Mouse (Mus musculus) left cerebral cortex, adult 11 months (tissue): ENCODE results near the gene Elmo2.

Source experiments
- DNase-seq: peaks from one replicate; pipeline ENCODE4 v3.0.0; 2022; ENCODE audit warnings: low spot score

Gene Elmo2

DNA sequence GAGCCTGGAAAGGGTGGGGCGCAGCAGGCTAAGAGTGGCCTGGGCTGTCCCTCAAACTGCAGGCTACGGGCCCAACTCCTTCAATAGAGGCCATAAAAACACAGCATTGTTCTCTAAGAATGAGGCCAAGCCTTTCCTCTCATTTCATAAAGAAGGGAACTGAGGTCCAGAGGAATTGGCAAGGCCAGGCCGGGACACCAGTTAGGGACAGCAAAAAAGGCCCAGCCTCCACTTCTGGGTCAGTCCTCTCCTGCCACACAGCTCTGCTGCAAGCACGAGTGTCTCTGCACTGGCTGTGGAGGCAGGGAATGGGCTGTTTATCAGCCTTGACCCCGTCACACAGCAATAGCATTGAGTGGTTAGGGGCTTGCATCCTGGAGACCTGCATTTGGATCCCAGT lies 2.8 kb downstream of the Elmo2 start:
- no peak for DNase-seq

DNA sequence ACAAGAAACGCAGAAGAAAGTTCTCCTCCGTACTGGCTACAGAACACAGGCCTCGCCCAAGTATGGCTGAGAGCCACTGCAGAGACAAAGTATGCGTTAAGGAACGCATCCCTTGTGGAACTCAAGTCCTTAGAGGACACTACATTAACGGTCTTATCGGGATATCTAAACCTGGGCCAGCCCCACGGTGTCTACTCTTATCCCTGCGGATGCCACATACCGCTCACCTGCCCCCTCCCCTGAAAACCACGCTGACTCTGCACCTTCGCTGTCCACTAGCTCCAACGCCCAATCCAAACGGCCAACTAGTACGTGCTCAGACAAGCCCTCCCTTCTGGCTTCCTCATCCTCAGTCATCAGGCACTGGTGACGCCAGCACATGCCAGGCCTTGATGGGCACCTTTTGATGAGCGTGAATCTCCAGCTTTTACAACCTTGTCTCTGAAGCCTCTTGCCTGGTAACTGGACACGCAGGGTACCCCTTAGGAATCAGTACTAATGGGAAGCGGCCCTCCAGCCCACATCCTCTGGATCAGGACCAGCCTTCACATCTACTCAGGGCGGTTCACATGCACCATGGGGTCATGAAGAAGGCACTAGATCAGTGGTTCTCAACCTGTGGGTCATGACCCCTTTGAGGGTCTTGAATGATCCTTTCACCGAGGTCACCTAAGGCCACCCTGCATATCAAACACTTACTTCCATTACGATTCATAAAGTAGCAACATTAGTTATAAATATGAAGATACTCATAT lies 4.1 kb downstream of the Elmo2 start:
- DNase-seq, result no peak

DNA sequence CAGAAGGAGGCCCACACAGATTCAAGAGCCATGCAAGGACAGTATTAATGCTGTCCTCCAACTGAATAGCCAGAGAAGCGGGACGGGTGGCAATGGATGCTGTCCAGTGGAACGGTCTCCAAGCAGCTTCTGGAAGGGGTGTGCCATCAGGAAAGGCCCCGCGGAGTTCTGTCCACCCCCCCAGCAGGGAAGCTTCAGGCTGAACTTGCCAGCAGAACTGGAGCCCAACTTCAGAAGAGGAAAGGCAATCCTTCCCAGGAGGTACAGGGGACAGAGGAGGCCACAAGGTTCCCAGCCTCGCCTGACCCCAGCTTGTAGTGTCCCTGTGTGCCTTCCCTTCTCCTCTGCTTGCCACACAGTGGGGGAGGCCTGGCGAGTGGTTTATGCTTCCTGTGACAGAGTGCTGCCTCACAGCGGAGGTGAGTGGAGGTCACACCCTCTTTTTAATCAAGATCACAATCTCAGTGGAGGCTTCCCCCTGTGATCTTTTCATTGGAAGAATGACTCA lies 4.8 kb downstream of the Elmo2 start:
- DNase-seq, result no peak

DNA sequence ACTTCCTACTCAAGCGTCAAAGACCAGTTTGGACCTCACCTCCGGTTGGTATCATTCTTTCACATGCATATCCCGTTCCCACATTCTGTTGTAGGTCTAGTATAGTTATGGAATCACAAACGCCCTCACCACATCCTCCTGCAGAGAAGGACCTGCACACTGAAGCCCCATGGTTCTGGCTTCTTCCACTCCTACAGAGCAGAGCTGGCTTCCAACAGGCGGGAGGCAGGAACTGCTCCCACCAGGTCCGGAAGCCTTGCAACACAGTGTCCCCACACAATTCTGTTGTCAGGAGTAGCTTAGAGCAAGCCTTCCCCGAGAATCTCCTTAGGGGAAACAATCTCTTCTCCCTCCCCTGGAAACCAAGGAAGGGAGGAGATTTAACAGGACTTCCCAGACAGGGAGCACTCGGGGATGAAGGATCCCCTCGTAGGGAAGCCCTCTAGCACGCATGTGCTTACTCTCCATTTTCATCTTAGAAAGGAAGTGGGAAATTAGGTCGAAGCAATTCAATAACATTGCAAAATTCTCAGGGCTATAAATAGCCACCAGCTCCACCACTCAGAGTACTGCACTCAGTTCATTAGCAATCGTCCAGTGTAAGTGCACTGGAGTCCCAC lies 5.6 kb downstream of the Elmo2 start:
- no peak for DNase-seq

DNA sequence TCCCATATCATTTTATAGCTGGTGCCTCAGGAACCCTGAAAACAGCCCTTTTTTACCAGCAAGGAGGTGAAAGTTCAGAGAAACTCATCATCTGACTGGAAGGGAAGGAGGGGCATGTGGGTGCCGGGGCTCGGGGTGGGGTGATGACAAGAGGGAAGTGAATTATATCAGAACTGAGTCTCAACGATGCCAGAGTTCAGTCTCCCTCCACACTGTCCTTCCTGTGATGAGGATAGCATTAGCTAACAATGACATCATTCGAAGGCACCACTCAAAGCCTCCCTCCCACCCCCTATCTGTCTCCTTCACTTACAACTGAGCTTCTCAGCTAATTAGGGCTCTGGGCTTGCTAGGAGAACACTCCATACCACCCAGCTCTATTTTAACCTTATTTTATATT lies 6.8 kb downstream of the Elmo2 start:
- DNase-seq, result no peak

DNA sequence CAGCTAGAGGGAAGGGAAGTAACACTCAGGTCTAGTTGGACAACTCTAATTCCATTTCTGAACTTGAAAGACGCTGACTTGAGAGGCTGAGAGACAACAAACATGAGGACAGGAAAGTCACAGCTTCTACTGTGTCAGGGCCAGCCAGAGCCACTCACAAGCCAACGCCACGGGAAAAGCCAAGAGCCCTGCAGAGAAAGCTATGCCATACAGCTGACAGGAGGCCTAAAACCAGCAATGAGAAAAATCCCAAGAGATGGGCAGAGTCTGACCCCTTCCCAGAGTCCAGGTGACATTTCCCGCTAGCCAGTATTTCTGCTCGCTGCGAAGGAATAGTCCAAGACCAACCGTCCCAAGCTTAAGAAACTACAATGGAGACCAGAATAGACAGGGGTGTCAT lies 7.3 kb downstream of the Elmo2 start:
- no peak for DNase-seq

DNA sequence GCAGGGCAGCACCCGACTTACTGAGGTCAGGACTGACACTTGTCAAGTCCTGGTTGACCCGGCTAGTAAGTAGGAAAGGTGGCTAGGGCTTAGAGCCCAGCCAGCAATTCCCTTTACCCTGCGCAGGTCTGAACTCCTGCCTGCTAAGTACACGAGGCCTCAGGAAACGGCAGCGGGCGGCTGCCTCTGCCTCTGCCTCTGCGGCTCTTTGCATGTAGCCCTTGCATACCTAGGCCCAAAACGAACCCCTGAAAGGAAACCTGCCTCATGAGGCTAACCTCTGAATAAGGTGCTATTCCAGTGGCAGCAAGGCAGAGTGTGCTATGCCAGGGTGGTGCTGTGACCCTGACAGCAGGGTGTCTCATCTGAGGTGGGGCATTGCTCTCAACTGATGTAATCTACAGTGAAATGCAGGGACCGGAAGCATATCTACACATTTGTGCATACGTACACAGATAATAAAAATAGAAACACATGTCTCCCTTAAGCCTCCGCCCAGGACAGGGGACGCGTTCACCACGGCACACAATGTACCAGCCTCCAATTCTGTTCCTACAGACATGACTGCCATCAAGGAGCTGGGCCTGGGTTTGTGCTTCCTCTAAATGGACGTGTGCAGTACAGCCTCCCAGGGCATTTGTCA lies 8.5 kb downstream of the Elmo2 start:
- no peak for DNase-seq

DNA sequence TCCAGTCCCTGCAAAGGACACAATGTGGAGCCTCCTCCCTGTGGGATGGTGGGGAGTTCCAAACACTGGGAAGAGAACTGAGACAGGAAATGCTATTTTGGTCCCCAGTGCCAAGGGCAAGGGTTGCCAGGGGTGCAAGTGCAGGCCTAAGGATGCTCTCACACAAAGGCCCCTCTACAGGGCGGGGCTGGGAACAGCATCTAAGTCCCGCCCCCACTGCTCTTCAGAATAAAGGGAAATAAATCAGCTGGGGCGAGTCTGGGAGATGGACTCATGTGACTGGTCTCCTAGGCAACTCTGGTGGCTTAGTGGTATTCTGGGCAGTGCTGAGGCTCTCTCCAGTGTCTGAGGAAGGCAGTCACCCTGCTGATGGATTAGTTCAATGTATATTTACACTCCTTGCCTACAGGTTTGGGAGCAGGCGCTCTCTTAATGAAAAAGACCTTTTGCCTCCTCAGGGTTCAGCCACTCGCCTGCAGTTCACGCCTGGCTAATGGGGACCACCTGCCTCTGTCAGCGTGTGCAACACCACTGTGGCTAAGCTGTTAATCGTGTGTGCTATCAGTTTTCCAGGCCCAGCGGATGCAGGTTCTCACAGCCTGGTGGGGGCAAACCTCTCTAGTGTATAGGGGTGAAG lies 9.3 kb downstream of the Elmo2 start:
- peak; percentile 74 for DNase-seq

DNA sequence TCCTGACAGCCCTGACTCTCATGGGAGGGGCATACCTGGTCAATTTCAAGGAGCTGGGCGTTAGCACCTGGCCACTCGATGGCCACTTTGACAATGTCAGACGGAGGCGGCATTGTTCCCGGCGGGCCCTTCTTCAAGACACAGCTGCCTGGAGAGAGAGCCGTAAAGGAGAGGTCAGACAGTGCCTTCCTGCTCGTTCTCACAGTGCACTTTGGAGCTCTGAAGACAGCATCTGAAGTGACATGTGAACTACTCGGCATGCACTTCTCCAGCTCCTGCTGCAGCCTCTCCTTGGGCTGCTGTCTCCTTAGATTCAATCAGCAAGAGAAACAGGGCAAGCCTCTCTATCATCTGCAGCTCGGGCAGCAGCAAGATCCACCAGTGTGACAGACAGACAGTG lies 10.1 kb downstream of the Elmo2 start:
- no peak for DNase-seq

DNA sequence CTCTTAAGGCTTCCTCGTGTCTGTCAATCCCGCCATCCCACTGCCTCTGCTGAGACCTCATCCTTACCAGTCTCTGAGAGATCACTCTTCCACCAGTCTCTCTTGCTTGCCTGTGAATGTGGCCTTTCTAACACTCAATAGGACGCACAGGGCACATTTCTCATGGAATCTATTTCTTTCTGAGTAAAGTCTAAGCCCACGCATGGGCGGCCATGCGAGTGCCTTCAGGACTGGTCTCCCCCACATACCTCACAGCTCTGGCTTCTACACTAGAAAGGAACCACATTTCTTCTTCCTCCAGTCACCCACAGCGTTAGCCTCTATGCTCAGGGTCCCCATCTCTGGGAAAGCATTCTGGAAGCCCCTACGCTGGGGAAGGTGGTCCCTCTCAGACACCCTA lies 12.1 kb downstream of the Elmo2 start:
- no peak for DNase-seq

DNA sequence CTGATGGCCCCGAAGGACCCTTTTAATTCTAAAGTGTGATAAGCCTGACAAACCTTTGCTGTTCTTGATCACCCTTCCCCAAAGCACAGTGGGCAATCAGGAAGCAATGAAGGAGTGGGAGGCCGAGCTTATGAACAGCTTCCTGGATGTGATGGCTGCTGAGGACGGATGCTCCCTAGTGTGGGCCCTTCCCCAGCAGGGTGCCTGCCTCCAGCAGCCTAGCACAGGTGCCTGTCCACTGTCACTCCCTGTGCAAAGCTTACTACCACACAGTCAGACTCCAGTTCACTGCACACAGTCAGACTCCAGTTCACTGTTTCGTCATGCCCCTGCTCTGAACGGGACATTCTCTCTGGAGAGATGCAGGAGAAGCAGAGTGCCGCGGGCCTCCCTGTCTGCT lies 13.9 kb downstream of the Elmo2 start:
- DNase-seq, result no peak

DNA sequence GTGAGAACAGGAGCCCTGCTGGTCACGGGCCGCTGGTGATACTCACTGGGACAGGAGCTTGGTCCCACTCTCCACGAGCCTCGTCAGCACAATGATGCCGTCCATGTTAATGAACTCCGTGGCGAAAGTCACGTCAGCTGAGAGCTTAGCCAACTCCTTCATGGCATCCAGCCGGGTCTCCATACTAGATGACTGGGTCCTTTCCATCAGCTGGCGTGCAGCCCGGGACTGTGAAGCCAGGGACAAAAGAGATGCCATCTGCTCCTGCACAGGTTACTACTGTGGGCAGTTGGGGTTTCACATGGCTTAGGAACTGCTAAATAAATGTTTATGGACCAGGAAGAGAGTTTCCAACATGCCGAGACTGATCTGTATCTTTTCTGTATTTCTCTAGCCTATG lies 14.7 kb downstream of the Elmo2 start:
- no peak for DNase-seq

DNA sequence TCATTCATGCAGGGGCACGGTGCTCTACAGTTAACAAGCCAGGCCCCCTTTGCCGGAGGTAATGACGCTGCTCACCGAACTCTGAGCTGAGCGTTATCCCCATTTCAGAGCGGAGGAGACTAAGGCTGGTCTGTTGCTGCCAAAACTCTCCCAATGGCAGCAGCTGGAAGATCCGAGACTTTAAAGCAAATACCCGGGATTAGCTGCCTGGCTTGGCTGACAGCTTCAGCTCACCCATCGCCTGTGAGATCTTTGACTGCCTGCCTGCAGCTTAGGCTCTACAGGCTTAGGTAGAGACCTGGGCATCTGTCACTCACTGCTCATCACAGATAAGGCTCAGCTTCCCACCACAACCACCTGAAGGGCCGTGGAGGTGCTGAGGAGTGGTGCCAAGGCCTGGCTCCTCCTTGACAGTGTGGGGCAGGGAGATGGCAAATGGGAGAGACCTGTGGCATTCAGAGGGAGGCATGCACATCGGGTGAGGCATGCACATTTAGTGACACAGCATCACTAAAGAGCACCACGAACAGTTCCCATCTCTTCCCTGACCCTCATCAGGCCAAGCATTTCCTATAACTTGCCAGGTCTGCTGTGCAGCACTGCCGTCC lies 15.4 kb downstream of the Elmo2 start:
- DNase-seq, result no peak

DNA sequence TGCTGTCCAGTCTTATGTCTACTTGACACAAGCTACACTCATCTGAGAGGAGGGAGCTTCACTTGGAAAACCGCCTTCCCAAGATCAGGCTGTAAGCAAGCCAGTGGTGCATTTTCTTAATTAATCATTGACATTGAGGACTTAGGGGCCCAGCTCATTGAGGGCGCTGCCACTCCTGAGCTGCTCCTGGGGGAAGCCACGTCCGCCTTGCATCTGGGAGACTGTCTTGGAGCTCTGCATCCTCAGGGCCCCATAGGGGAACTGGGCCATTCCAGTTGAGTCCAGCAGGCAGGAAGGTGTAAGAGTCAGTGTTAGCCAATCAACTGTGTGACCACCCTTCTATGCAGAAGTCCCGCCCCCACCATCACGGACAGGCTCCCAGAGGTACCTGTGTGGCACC lies 18.5 kb downstream of the Elmo2 start:
- no peak for DNase-seq

DNA sequence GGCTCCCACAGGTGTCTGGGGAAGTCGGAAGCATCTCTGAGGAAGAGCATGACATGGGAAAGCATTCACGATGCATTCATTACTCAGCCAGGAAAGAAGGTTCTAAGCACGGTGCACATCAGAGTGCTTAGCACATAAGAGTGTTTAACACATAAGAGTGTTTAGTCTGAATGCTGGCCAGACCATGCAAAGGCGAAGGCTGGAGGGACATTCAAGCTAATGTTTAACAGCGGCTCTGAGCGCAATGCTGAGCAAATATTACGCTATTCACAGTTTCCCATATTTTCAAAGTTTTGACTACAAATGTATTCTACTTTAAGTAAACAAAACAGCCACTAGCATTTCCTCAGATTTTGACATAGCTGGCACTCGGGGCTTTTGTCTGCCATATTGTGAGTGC lies 20.8 kb downstream of the Elmo2 start:
- no peak for DNase-seq

DNA sequence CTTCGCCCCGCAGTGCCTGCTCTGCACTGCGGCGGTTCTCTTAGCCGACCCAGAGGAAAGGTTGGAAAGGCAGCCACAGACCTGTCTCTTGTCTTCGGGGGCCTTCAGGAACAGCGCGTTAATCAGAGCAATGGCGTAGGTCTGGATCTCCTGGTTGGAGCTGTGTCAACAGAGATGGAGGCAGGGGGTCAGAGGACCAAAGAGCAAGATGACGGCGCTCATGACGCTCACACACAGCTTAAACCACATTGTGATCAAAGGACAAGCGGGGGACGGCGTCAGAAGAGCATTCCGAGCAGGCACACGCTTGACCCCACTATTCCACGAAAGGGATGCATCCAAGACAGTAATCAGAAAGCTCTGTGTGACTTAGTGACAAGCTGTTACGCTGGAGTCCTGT lies 21.5 kb downstream of the Elmo2 start:
- no peak for DNase-seq

DNA sequence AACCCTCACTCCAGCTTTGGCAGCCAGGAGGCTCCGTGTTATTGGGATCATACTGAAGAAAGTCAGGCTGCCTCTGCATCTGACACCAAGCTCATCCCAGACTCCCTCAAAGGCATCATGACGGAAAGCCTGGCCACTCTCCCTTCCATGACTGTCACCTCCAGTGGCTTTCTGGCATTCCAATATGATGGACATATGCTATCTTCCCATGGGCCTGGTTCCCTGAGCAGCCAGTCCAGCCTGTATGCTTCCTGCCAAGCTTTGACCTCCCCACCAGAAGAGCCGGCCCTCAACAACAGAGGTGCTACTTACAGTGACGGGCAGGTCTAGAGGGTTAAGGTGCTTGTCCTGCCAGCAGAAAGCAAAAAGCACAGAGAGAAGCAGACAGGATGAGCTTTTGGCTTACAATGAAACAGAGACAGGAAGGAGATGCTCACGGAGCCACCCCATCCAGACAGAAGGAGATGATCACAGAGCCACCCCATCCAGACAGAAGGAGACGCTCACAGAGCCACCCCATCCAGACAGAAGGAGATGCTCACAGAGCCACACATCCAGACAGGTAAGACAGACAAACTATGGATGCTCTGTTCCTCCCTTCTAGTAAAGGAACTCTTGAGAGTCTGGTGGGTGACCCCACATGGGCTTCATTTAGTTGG lies 22.8 kb downstream of the Elmo2 start:
- no peak for DNase-seq

DNA sequence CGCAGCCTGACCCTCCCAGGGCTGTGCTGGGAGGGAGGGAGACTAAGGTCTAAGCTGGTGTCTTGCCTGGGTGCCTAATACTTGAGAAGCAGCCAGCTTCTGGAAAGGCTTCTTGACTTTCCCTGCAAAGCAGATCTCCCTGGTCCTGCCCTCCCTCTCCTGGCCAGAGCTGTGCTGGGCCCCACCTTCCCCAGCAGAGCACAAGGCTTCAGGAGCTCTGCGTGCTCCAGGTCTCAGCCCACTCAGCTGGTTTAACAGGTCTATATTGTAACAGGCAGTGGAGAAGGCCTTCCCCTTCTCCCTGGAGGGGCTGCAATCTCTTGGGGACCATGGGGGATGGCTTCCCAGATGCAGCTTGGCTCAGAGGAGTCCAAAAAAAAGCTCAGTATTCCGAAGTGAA lies 24.9 kb downstream of the Elmo2 start:
- no peak for DNase-seq

DNA sequence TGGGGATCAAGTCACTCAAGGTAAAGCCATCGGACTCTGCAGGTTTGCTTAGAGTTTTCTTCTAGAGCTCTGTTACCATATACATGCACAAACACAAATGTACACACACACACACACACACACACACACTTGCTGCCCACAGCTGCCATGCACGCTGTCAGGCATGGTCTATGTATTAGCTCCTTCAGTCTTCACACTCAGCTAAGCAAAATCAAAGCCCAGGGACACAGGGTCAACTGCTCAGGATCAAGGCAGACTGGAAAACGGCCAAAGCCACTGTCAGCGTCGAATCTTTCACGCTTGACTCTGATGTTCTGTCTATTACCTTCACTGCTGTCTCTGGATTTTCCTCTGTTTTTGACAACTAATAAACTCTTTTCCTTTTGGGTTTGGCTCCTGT lies 25.4 kb downstream of the Elmo2 start:
- DNase-seq, result no peak

DNA sequence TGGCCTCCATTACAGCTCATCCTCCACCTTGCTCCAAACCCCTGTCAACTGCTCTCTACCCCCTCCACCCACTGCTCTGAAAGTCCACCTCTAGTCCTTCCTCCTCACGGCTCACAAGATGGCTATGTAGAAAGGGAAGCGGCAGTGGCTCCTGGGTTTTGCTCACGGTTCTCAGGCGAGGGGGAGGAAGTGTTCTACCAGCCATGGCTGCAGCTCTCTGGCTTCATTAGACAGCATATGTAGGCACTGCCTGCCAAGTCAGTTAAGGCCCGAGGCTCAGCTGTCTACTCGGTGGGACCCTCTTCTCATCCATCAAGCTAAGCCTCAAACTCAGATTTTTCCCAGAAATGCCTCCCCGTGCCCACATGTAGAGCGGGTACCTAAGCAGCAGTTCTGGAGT lies 25.9 kb downstream of the Elmo2 start:
- no peak for DNase-seq

DNA sequence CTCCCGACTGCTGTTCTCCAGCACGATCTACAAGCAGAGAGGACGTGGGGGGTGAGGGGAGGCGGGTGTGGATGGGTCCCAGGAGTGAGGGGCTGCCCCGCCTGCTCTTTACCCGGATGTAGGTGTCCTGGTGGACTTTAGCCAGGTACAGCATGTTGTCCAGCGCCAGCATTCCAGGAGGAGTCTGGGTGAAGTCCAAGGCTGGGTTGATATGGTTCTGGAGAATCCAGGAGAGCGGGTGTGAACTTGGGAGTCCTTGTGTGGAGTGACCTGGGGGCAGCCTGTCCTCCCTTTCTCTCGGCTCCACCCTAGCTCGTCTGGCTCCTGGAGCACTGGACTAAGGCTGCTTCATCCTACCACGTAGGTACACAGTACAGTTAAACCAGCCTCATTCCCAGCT lies 28.9 kb downstream of the Elmo2 start:
- no peak for DNase-seq

DNA sequence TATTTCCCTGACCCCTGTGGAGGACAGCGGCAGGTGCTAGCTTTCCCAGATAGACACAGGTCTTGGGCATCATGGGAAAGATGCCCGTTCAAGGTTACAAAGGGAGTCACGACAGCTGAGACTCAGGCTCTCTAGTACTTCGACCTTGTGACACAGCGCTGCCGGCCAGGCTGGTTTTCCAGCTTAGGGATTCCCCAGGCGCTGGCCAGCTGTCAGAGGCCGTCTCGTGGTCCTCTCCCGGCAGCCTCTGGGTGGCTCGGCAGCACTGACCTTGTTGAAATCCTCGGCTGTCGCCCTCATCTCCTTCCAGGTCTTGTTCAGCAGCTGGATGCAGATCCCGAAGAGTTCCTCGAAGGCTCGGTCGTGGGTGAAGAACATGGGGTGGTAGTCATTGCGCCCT lies 29.7 kb downstream of the Elmo2 start:
- no peak for DNase-seq
